Mouse (Mus musculus) neural tube, embryonic 11.5 days (tissue): Measurements from ENCODE around the gene Sar1b. TPM values are rescaled to one million over a fixed set of nuclear protein-coding genes. Genes with fewer than 3 reads are reported as not detected.
"Not testable (repeated sequence)": the region's sequence is repeated elsewhere in the genome, so short reads cannot be mapped to it uniquely, and the experiment has no call there.

ENCODE experiments used
- ATAC-seq: fragments of 200-750 bp; cut with Nextera tagmentation; 2 replicates; pipeline ENCODE4 v1.8.0; 2017; ENCODE audit warnings: moderate number of reproducible peaks, mild to moderate bottlenecking, moderate TSS enrichment, moderate library complexity; ENCODE audit not compliant: insufficient read depth, low FRiP score, low TSS enrichment
- DNase-seq: peaks from one replicate; pipeline ENCODE4 v3.0.0-alpha.2; 2015; ENCODE audit warnings: low spot score
- H3K27ac ChIP-seq: fragments of 300-500 bp; sonication (generic); 2 replicates; pipeline ENCODE4 v1.5.1; 2014; ENCODE audit warnings: low read depth, mild to moderate bottlenecking, low read length
- H3K27me3 ChIP-seq: fragments of 300-500 bp; sonication (generic); 2 replicates; pipeline ENCODE4 v1.6.1; 2014; ENCODE audit warnings: mild to moderate bottlenecking, low read length, mixed read lengths; ENCODE audit not compliant: control insufficient read depth, insufficient read depth
- H3K36me3 ChIP-seq: fragments of 300-500 bp; sonication (generic); 2 replicates; pipeline ENCODE4 v1.6.1; 2014; ENCODE audit warnings: mild to moderate bottlenecking, low read length, moderate library complexity, mixed read lengths; ENCODE audit not compliant: control insufficient read depth, insufficient read depth
- H3K4me1 ChIP-seq: fragments of 300-500 bp; sonication (generic); 2 replicates; pipeline ENCODE4 v1.6.1; 2014; ENCODE audit warnings: low read length, mixed read lengths; ENCODE audit not compliant: control insufficient read depth, insufficient read depth
- H3K4me2 ChIP-seq: fragments of 300-500 bp; sonication (generic); 2 replicates; pipeline ENCODE4 v1.6.1; 2014; ENCODE audit warnings: low read depth, mild to moderate bottlenecking, moderate library complexity
- H3K4me3 ChIP-seq: fragments of 300-500 bp; sonication (generic); 2 replicates; pipeline ENCODE4 v1.5.1; 2014; ENCODE audit warnings: low read depth, low read length
- H3K9ac ChIP-seq: fragments of 300-500 bp; sonication (generic); 2 replicates; pipeline ENCODE4 v1.6.1; 2014; ENCODE audit warnings: mild to moderate bottlenecking, low read length
- H3K9me3 ChIP-seq: fragments of 300-500 bp; sonication (generic); 2 replicates; pipeline ENCODE4 v1.6.1; 2016; ENCODE audit warnings: low read length; ENCODE audit not compliant: control insufficient read depth
- WGBS: fragments of 180-500 bp; shearing (Covaris S2); extraction: QIAGEN DNeasy Blood & Tissue Kit; methylation state at CpG from one replicate; pipeline ENCODE4 v1.1.7; 2014; 5-methylcytosine and 5-hydroxymethylcytosine counted together
- polyA plus RNA-seq: library from polyadenylated mRNA; unstranded; fragments of >200 nt; fragmentation: Nextera tagmentation; extraction: Ambion mirVana; gene quantifications from 2 replicates; pipeline ENCODE4 v1.2.1, GENCODE M21; 2014

Gene Sar1b
- 124 and 126 TPM in 2 replicates for polyA plus RNA-seq

DNA sequence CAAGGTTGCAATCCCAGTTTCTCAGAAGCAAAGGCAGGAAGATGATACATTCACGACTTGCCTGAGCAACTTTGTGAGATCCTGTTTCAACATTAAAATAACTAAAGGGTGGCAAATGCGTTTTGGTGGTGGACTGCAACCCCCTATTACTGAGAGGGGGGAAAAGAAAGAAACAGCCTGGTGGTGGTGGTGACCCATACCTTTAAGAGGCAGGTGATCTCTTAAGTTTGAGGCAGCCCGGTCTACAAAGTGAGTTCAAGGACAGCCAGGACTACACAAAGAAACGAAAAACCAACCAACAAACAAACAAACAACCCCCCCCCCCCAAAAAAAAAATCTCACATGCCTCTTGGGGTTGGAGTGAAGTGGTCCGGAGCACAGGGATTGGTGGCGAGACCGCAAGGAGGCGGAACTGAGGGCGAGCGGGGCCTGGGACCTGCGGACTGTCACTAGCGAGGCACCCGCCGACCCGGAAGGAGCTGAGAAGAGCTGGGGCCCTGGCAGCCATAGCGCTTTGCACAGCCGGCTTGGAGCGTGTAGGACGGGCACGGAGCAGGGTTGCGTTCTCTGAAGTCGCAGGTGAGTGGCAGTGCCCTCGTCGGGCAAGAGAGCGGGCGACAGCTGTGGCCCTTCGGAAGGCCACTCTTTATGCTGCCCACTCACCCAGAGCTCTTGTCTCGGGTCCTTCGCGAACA is at the start of gene Sar1b, which contains the start of gene Sec24a:
Gene Sar1b (plus strand): TSS at position 475 of the 695 bp plus-strand sequence.
Gene Sec24a (minus strand): TSS at position 422 of the 695 bp plus-strand sequence.
- peak within 1 kb of the TSS; percentile 92 for H3K4me2 ChIP-seq
- H3K36me3 ChIP-seq: no peaks in the 10 kb centered on the region
- peaks cover 6% of the 10 kb centered on the region for H3K4me1 ChIP-seq
- peak; percentile 75; the same call in 1 of the 2 replicates for ATAC-seq
- no peak within 1 kb of the TSS for H3K27ac ChIP-seq
- H3K4me3 ChIP-seq: peak within 1 kb of the TSS; percentile 91
- no peaks in the 10 kb centered on the region for H3K9me3 ChIP-seq
- no peaks in the 10 kb centered on the region for H3K27me3 ChIP-seq
- DNase-seq: peak; percentile 88
- peak within 1 kb of the TSS; percentile 91 for H3K9ac ChIP-seq
- WGBS: 1% methylated on average over 30 of the region's 30 CpGs

DNA sequence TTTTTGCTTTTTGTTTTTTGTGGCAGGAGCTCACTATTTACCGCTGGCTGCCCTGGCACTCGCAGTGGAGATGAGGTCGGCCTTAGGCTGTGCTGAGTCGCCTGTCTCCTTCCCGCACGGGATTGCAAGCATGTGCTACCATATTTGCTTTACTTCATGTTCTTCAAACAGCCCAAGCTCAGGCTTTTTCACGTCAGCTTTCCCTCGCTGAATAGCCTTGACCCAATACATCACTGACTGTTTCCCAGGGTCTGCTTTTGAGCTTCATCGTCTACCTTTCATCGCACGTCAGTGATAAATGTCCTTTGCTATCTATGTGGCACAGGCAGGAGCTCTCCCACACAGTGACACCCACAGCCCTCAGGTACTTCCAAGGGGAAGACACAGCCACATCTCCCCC is 42.4 kb upstream of the Sar1b start:
- Histone ChIP-seq H3K27ac (no peak overlapping the region), H3K4me2 (no peak overlapping the region), H3K4me3 (no peak overlapping the region), H3K4me1 (no peaks in the 10 kb centered on the region), H3K9me3 (no peaks in the 10 kb centered on the region), H3K36me3 (peaks cover 8% of the 10 kb centered on the region; the same call in 1 of the 2 replicates), H3K9ac (no peak overlapping the region), H3K27me3 (no peaks in the 10 kb centered on the region)
- DNase-seq (no peak), ATAC-seq (no peak)
- 92% methylated on average over 11 of the region's 11 CpGs for WGBS

DNA sequence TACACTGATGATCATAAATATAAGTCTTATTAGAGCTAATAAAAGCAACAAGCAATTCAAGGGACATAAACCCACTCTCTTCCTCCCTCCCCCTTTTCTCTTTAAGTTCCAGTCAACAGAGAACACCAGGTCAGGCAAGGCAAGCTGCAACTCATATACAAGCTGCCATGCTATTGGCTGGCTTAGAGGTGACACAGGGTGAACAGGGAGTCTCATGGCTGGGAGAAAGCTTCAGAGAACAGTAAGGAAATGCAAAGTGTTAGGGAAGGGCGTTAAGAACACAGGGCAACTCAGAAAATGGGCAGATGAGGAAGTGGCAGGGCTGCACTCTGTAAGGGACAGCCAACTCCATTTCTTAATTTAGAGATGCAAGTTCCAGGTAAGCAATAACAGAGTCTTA is 30.6 kb upstream of the Sar1b start:
- Histone ChIP-seq H3K36me3 (0 out of 2 replicates have a peak, but pooled peaks cover 5% of the 10 kb centered on the region), H3K4me1 (no peaks in the 10 kb centered on the region), H3K4me2 (no peak overlapping the region), H3K9me3 (no peaks in the 10 kb centered on the region), H3K27ac (no peak overlapping the region), H3K27me3 (no peaks in the 10 kb centered on the region), H3K4me3 (no peak overlapping the region), H3K9ac (no peak overlapping the region)
- no peak for ATAC-seq
- 83% methylated on average over 1 of the region's 1 CpGs for WGBS
- DNase-seq: no peak

DNA sequence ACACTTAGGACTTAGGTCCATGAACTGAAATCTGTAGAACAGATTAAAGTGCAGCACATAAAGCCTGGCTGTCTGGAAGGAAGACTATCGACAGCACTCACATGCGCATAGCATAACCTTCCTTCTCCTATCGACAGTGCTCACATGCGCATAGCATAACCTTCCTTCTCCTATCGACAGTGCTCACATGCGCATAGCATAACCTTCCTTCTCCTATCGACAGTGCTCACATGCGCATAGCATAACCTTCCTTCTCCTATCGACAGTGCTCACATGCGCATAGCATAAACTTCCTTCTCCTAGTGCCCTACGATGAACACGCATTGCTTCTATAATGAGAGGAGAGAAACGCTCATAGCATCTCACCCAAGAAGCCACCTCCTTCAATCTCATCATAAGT is 29.3 kb upstream of the Sar1b start:
- not testable (repeated sequence) for H3K27me3 ChIP-seq, ATAC-seq, H3K4me3 ChIP-seq, H3K4me1 ChIP-seq, H3K36me3 ChIP-seq, H3K9me3 ChIP-seq, H3K9ac ChIP-seq, H3K4me2 ChIP-seq, DNase-seq, H3K27ac ChIP-seq
- 96% methylated on average over 10 of the region's 13 CpGs for whole genome bisulfite sequencing

DNA sequence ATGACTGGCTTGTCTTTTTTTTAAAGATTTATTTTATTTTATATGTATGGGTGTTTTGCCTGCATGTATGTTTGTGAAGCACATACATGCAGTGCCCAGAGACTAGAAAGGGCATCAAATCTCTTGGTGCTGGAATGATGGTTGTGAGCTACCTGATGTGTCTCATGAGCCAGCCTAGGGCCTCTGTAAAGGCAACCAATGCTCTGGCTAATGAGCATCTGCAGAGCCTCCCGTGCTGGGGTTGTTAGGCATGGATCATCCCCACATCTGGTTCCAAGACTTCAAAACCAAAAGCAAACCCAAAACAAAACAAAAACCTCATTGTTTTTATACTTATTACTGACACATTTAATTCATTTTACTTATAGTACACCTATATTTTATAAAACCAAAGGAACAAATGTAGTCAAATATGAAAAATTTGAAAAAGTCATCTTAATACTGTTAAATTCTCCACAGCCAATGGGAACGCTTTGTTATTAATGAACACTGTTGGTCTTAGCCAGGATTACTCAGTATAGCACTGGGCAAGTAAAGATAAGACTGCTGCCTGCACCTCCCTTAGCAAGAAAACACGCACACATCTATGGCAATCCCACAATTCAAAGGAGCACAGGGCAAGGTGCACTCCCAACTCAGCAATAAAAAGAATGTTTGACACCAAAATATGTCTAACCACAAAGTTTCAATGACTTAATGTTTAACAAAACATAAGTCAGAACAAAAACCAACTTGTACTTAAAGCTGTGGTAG is 24.7 kb upstream of the Sar1b start:
- H3K27me3 ChIP-seq: no peaks in the 10 kb centered on the region
- H3K36me3 ChIP-seq: peaks cover 2% of the 10 kb centered on the region
- DNase-seq: no peak
- WGBS: 85% methylated on average over 3 of the region's 3 CpGs
- no peaks in the 10 kb centered on the region for H3K9me3 ChIP-seq
- H3K27ac ChIP-seq: no peak overlapping the region
- no peak overlapping the region for H3K9ac ChIP-seq
- no peaks in the 10 kb centered on the region for H3K4me1 ChIP-seq
- H3K4me2 ChIP-seq: no peak overlapping the region
- no peak overlapping the region for H3K4me3 ChIP-seq
- no peak for ATAC-seq

DNA sequence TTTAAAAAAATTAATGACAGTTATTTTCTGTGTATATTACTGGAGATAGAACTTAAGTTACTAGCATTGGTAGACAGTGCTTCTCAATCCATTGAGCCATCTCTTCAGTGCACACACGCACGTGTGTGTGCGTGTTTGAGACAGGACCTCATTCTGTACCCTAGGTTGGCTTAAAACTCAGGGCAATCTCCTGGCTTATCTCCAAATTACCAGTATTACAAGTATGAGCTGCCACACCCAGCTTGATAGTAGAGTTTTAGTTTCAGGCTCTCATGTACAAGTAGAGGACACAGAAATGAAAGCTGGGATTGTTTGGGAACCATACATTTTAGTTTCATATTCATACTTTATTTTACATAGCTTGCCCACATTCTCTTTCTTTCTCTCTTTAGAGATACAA is 22.8 kb upstream of the Sar1b start:
- Histone ChIP-seq H3K9me3 (no peaks in the 10 kb centered on the region), H3K4me2 (no peak overlapping the region), H3K4me1 (no peaks in the 10 kb centered on the region), H3K36me3 (peaks cover 2% of the 10 kb centered on the region), H3K27ac (no peak overlapping the region), H3K9ac (no peak overlapping the region), H3K4me3 (no peak overlapping the region), H3K27me3 (no peaks in the 10 kb centered on the region)
- WGBS: 95% methylated on average over 3 of the region's 3 CpGs
- no peak for ATAC-seq
- DNase-seq: no peak

DNA sequence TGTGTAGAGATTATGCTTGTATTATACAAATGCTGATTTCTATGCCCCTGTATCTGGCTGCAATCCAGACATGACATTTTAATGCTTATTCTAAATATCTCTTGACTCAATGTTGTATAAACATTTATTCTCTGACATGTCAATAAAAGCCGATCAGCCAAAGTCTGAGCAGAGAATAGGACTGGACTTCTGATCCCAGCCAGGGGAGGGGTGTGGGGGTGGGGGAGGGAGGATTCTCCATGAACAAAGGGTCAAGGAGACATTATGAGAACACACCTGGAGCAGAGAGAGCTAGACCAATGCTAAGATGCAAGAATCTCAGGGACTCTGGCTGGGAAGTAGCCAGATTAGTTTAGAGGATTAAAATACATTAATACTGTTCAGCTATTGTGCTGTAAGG is 17.4 kb upstream of the Sar1b start:
- 87% methylated on average over 1 of the region's 1 CpGs for WGBS
- H3K4me3 ChIP-seq: no peak overlapping the region
- H3K27me3 ChIP-seq: no peaks in the 10 kb centered on the region
- ATAC-seq (no peak), DNase-seq (no peak)
- H3K4me1 ChIP-seq: no peaks in the 10 kb centered on the region
- no peak overlapping the region for H3K9ac ChIP-seq
- no peak overlapping the region for H3K27ac ChIP-seq
- H3K9me3 ChIP-seq: no peaks in the 10 kb centered on the region
- H3K4me2 ChIP-seq: no peak overlapping the region
- H3K36me3 ChIP-seq: no peaks in the 10 kb centered on the region

DNA sequence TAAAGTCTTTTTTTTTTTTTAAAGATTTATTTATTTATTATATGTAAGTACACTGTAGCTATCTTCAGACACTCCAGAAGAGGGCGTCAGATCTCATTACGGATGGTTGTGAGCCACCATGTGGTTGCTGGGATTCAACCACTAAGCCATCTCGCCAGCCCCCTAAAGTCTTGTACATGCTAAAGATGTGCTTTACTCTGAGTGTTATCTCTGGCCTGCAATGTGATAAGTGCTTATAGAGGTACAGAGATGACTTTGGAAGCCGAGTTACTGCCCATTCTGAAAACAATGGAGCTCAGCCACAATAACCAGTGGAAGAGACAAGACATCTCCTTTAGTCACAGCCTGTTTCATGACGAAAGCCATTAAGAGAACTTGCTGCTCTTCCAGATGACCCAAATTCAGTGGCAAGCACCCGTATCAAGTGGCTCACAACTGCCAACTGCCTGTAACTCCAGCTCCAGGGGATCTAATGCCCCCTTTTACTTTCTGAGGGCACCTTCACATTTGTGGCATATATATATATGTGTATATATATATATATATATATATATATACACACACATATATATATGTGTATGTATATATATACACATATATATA is 11.8 kb upstream of the Sar1b start:
- H3K27ac ChIP-seq, H3K36me3 ChIP-seq, H3K4me1 ChIP-seq, H3K4me2 ChIP-seq, ATAC-seq, DNase-seq, H3K27me3 ChIP-seq, H3K9me3 ChIP-seq, H3K9ac ChIP-seq, H3K4me3 ChIP-seq: not testable (repeated sequence)
- 82% methylated on average over 6 of the region's 6 CpGs for WGBS
